Mouse (Mus musculus) limb, embryonic 14.5 days (tissue): ENCODE data around the gene Plek2. TPM values are rescaled to one million over a fixed set of nuclear protein-coding genes. Genes with fewer than 3 reads are reported as not detected.

Experiments
- ATAC-seq: fragments of 200-750 bp; cut with Nextera tagmentation; 2 replicates; pipeline ENCODE4 v1.8.0; 2017; ENCODE audit warnings: low read depth, moderate number of reproducible peaks, moderate TSS enrichment; ENCODE audit not compliant: low FRiP score
- DNase-seq: peaks from one replicate; pipeline ENCODE4 v3.0.0-alpha.2; 2015; ENCODE audit warnings: low spot score
- H3K27ac ChIP-seq: fragments of 300-500 bp; sonication (generic); replicated peaks from 2 replicates; pipeline ENCODE4 v1.5.1; 2014; ENCODE audit warnings: low read depth, mild to moderate bottlenecking, low read length, moderate library complexity, mixed read lengths
- H3K27me3 ChIP-seq: fragments of 300-500 bp; sonication (generic); 2 replicates; pipeline ENCODE4 v1.6.1; 2014; ENCODE audit warnings: low read length, mixed read lengths; ENCODE audit not compliant: control insufficient read depth, insufficient read depth
- H3K36me3 ChIP-seq: fragments of 300-500 bp; sonication (generic); 2 replicates; pipeline ENCODE4 v1.6.1; 2014; ENCODE audit warnings: mild to moderate bottlenecking, low read length, moderate library complexity, mixed read lengths; ENCODE audit not compliant: control insufficient read depth, insufficient read depth
- H3K4me1 ChIP-seq: fragments of 300-500 bp; sonication (generic); 2 replicates; pipeline ENCODE4 v1.6.1; 2014; ENCODE audit warnings: antibody characterized with exemption, low read length, mixed read lengths; ENCODE audit not compliant: control insufficient read depth, insufficient read depth
- H3K4me2 ChIP-seq: fragments of 300-500 bp; sonication (generic); replicated peaks from 2 replicates; pipeline ENCODE4 v1.6.1; 2014; ENCODE audit warnings: low read depth, mild to moderate bottlenecking, low read length, moderate library complexity; ENCODE audit not compliant: severe bottlenecking
- H3K4me3 ChIP-seq: fragments of 300-500 bp; sonication (generic); replicated peaks from 2 replicates; pipeline ENCODE4 v1.5.1; 2014; ENCODE audit warnings: low read length
- H3K9ac ChIP-seq: fragments of 300-500 bp; sonication (generic); 2 replicates; pipeline ENCODE4 v1.6.1; 2014; ENCODE audit warnings: mild to moderate bottlenecking, low read depth, low read length, moderate library complexity; ENCODE audit not compliant: severe bottlenecking
- H3K9me3 ChIP-seq: fragments of 300-500 bp; sonication (generic); 2 replicates; pipeline ENCODE4 v1.6.1; 2016; ENCODE audit warnings: low read length; ENCODE audit not compliant: control insufficient read depth
- POLR2A ChIP-seq: fragments of 200-500 bp; IDR thresholded peaks from 2 replicates; pipeline ENCODE4 v1.8.0; 2012; ENCODE audit warnings: inconsistent platforms, mild to moderate bottlenecking, moderate library complexity, borderline replicate concordance; ENCODE audit not compliant: insufficient read depth, insufficient read length; ENCODE audit errors: extremely low read depth
- WGBS: fragments of 180-500 bp; shearing (Covaris S2); extraction: QIAGEN DNeasy Blood & Tissue Kit; methylation state at CpG from one replicate; pipeline ENCODE4 v1.1.7; 2014; 5-methylcytosine and 5-hydroxymethylcytosine counted together
- polyA plus RNA-seq, 2 experiments: library from polyadenylated mRNA; depleted of rRNA in 1 of 2; stranded (reverse) in 1 of 2; unstranded in 1 of 2; fragments of >200 nt; fragmentation: Nextera tagmentation in 1 of 2; extraction: Ambion mirVana in 1 of 2; gene quantifications; 2 replicates each; pipeline versions ENCODE4 v1.2.1 to v1.2.3; 2012 to 2014

The Plek2 gene
- polyA plus RNA-seq (2012; rRNA removed): 1.2 and 1.5 TPM in 2 replicates
- polyA plus RNA-seq (2014; fragmentation: Nextera tagmentation; extraction: Ambion mirVana): 4.5 and 5.8 TPM in 2 replicates

DNA sequence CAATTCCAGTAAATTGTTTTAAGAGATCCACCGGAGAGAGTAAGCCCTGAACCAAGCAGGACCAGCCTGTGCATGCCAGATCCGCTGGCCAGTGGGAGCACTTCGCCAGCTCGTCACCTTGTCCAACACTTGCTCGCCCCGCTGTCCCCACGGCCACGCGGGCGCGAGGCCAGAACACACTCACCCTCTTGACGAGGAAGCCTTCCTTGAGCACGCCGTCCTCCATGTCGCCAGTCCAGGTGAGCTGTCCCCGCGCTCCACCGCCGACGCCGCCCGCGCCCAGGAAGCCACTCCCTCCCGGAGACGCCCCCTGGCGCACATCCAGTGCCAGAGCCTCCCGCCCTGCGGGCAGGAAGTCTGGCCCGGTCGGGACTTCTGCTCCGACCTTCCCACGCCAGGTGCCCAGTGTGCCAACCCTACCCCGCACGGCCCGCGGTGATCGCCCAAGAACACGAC is at the start of gene Plek2:
TSS of gene Plek2 (minus strand) at position 258 of the 456 bp plus-strand sequence.
- H3K4me1 ChIP-seq: peaks cover 4% of the 10 kb centered on the region; the same call in 1 of the 2 replicates
- 1% methylated on average over 32 of the region's 38 CpGs for WGBS
- peak within 1 kb of the TSS; percentile 90 for H3K4me2 ChIP-seq
- H3K4me3 ChIP-seq: peak within 1 kb of the TSS; percentile 41
- no peaks in the 10 kb centered on the region for H3K36me3 ChIP-seq
- ATAC-seq (no peak), DNase-seq (no peak)
- no peak for TF ChIP-seq POLR2A
- no peak within 1 kb of the TSS for H3K27ac ChIP-seq
- H3K9me3 ChIP-seq: no peaks in the 10 kb centered on the region
- peak within 1 kb of the TSS; percentile 52 for H3K9ac ChIP-seq
- peaks cover 23% of the 10 kb centered on the region for H3K27me3 ChIP-seq

GRCm38 (mm10) chr12:78956405-78956804 is 49.6 kb upstream of the Plek2 start:
- Histone ChIP-seq H3K27me3 (no peaks in the 10 kb centered on the region), H3K4me1 (no peaks in the 10 kb centered on the region), H3K36me3 (no peaks in the 10 kb centered on the region), H3K9me3 (no peaks in the 10 kb centered on the region), H3K27ac (no peak overlapping the region), H3K4me3 (no peak overlapping the region), H3K9ac (no peak overlapping the region), H3K4me2 (no peak overlapping the region)
- no peak for TF ChIP-seq POLR2A
- WGBS: 82% methylated on average over 4 of the region's 4 CpGs
- ATAC-seq: no peak
- DNase-seq: no peak

DNA sequence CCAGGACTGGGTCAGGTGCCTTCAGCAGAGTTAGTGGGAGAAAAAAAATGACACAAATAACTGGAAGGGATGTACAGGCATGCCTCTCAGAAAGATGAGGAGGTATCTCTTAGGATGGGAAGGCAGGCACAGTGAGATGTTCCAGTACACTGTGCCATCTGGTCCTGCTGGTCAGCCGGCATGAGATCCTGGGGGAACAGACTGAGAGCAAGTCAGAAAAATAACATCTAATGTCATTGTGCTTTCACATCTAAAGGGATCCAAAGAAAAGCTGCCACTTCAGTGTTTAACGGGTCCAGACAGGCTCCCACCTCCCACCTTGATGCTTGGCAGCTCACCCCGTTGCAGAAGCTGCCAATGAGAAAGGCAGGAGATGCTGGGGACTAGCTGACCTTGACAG is 45.7 kb upstream of the Plek2 start:
- H3K9me3 ChIP-seq: no peaks in the 10 kb centered on the region
- no peak for DNase-seq
- WGBS: 43% methylated on average over 3 of the region's 3 CpGs

DNA sequence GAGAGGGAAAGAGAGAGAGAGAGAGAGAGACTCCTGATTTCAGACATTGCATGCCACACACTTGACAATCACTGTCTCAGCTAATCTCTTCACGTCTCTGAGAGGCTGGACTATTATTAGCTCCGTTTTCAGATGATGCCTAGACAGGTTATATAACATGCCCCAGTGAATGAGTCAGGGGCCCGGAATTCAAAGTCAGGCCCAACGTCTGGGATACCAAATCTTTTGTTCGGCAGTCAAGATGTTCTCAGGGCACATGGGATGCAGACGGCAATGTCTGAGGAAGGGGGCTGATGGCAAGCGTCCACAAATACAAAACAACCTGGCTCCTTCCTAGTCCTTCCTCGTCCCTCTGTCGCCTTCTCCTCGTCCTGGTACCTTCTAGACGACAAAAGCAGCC is 45.3 kb upstream of the Plek2 start:
- no peak overlapping the region for H3K9ac ChIP-seq
- H3K9me3 ChIP-seq: no peaks in the 10 kb centered on the region
- DNase-seq (no peak), ATAC-seq (no peak)
- TF ChIP-seq POLR2A: no peak
- 64% methylated on average over 11 of the region's 11 CpGs for WGBS
- no peak overlapping the region for H3K4me2 ChIP-seq
- H3K27me3 ChIP-seq: no peaks in the 10 kb centered on the region
- no peaks in the 10 kb centered on the region for H3K4me1 ChIP-seq
- H3K27ac ChIP-seq: no peak overlapping the region
- H3K4me3 ChIP-seq: no peak overlapping the region
- no peaks in the 10 kb centered on the region for H3K36me3 ChIP-seq

More for the DNA sequence above, 45.7 kb upstream of the Plek2 start:
- H3K4me1 ChIP-seq: no peaks in the 10 kb centered on the region
- ATAC-seq: no peak
- H3K27ac ChIP-seq: no peak overlapping the region
- no peaks in the 10 kb centered on the region for H3K36me3 ChIP-seq
- H3K27me3 ChIP-seq: no peaks in the 10 kb centered on the region
- H3K4me2 ChIP-seq: no peak overlapping the region
- no peak overlapping the region for H3K9ac ChIP-seq
- TF ChIP-seq POLR2A: no peak
- no peak overlapping the region for H3K4me3 ChIP-seq

GRCm38 (mm10) chr12:78947661-78948060 is 40.9 kb upstream of the Plek2 start:
- no peak overlapping the region for H3K4me2 ChIP-seq
- no peaks in the 10 kb centered on the region for H3K36me3 ChIP-seq
- DNase-seq (no peak), ATAC-seq (no peak)
- no peak for TF ChIP-seq POLR2A
- H3K27me3 ChIP-seq: no peaks in the 10 kb centered on the region
- no peak overlapping the region for H3K4me3 ChIP-seq
- H3K4me1 ChIP-seq: no peaks in the 10 kb centered on the region
- 57% methylated on average over 5 of the region's 5 CpGs for WGBS
- H3K9me3 ChIP-seq: no peaks in the 10 kb centered on the region
- H3K9ac ChIP-seq: no peak overlapping the region
- no peak overlapping the region for H3K27ac ChIP-seq

GRCm38 (mm10) chr12:78947161-78947560 is 40.4 kb upstream of the Plek2 start:
- no peaks in the 10 kb centered on the region for H3K9me3 ChIP-seq
- H3K9ac ChIP-seq: no peak overlapping the region
- TF ChIP-seq POLR2A: no peak
- WGBS: 79% methylated on average over 6 of the region's 6 CpGs
- ATAC-seq (no peak), DNase-seq (peak; percentile 17)
- H3K4me3 ChIP-seq: no peak overlapping the region
- H3K4me2 ChIP-seq: no peak overlapping the region
- H3K27me3 ChIP-seq: no peaks in the 10 kb centered on the region
- no peak overlapping the region for H3K27ac ChIP-seq
- no peaks in the 10 kb centered on the region for H3K4me1 ChIP-seq
- H3K36me3 ChIP-seq: no peaks in the 10 kb centered on the region
